Mouse (Mus musculus) urinary bladder, postnatal 10 days (tissue): ENCODE data around the gene Sipa1l3.

ENCODE experiments used
- DNase-seq: peaks from one replicate; pipeline ENCODE4 v3.0.0; 2022; ENCODE audit warnings: low spot score

Gene Sipa1l3

DNA sequence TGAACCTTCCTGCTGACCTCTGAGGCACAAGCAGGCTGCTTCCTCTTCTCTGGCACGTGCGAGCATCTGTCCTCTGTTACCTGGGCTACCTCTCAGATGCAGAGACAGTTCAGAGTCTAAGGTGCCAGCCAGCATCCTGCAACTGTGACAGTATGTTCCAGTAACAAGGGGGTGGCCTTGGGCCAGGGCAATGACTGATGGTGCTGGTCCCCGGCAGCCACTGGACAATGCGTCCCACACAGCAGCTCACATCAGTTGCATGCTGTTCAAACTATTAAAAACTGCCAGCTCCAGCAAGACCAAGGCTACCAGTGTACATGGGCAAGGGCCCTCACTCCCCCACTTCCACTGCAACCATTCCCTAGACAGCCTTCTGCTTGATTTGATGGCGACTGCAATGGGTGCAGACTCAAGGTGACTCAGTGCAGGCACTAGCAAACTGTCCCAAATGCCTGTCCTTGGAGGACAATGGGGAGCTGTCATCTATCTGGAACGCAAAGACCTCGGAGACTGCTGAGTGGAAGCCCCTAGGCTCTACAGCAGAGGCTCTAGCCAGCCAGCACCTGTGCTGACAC, 136.9 kb downstream of the Sipa1l3 start:
- DNase-seq, result no peak

DNA sequence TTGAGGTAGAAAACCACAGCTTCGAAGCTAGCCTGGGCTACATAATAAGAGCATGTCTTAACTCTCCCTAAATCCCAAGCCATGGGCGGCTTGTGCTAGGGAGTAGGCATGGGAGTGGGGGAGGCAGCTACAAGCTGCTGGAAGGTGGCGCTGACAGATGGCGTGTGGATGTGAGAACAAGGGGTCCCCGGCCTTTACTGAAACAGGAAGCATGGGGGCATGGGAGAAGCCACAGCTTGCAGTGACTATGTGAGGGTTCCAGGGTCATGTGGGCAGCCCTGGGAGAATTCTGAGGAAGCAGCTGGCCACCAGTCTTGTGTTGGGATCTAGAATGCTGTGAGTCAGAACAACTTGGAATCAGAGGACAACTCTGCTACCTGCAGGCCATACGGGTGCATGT, 144.4 kb downstream of the Sipa1l3 start:
- no peak for DNase-seq

DNA sequence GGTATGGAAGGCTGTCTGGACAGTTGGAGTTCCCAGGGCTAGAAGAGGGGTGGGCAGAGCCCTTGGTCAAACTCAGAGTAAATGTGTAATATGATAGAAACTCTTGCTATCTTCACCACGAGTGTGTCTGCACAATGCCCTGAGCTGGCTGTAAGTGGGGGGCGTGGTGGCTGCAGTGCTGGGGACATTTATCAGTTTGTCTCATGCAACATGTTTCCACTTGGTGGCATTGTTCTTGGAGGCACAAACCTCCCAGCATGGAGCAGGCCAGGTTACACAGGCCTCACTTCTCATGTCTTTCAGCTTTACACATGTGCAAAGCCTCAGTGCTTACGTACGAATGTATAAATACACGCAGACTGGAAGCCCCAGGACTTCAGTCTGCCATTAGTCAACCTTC, 146.3 kb downstream of the Sipa1l3 start:
- no peak for DNase-seq

DNA sequence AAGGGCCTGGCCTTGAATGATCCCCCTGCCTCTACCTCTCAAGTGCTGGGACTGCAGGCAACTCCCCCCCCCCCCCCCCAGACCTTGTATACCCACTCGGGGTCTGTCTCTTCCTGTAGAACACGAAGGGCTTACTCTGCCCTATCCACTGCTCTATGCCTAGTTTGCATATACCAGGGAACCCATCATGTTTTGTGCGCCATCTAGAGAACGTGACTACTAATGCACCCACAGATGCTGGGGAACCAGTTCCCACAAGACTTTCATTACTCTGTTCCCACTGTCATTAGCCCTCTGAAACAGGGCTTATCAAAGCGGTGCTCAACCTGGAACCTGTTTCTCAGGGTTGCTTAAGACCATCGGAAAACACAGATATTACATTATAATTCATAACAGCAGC, 148.4 kb downstream of the Sipa1l3 start:
- DNase-seq, result no peak

DNA sequence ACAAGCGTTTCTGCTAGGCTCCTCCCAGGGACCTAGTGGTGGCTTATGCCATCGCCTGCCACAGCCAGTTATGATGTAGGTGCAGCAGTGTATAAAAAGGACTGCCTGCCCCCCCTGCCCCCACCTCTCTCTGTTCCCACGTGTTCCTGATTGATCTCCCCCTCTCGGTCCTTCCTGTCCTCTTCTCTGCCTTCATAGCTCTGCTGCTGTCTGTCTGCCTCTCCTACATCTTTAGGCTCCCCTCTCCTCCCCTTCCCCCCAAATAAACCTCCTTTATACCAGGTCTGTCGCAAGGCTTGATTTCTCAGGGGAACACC, 150.5 kb downstream of the Sipa1l3 start:
- no peak for DNase-seq

DNA sequence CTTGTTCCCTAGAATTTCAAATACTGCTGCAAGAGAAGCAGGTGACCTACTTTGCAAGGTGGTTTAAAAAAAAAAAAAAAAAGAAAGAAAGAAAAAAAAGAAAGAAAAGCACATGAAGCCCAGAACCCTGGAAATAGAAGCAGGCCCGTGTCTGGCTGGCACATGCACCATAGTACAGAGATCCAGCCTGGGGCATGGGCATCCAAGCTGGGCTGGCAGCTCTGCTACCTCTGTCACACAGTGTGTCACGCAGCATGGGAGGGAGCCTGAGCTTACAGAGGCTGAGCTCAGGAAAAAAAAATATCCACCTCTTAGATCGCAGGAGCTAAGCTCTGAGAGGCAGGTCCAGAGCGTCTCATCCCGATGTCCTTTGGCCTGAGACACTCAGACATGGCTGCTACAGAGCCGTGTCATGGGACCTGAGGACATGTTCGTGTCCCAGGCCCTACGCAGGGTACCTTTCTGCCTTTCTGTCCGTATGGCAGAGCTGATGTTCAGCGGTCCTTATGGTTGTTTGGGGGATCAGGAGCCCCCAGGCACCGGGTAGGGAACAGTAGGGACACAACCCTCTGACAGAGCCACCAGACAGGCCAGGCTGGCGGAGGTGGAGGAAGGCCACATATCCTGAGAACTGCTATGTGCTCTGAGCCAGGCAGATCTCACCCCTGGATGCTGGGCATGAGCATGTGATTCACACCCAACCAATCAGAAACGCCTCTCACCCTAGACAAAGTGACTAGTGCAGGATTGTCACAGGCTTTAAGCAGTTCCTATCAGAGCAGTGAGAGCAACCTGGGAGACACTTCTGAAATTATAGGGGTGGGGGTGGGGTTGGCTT, 151.1 kb downstream of the Sipa1l3 start:
- DNase-seq, result no peak

DNA sequence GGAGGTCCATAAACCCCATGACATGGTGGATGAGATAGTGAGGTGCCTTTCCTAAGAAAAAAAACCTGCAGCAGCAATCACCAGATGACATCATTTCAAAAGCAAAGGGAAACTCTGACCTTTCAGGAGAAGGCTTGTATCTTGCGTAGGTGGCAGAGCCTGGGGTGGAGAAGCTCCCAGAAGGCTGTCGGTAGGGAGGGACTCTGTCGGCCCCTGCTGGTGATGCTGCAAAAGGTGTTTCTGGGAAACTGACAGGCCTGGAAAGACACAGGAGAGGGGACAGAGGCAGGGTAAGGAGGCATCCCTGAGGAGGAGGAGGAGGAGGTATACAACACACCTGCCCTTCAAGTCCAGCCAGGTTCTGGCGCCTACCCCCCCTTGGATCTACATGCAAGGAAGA, 154.4 kb downstream of the Sipa1l3 start:
- DNase-seq, result no peak

DNA sequence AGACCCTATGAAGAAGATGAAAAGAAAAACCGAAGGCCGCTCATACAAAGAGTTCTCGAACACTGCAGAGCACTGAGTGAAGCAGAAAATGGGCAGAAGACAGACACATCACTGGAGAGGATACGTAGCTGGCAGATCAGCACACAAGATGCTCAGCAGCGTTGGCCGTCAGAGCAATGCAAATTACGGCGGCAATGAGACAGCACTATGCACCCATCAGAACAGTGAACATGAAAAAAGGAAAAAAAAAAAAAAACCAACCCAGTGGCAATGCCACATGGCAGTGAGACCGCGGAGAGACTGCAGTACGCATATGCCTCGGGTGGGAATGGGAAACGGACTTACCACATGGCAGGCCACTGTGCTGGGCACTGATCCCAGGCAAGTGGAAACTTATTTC, 156.9 kb downstream of the Sipa1l3 start:
- no peak for DNase-seq

DNA sequence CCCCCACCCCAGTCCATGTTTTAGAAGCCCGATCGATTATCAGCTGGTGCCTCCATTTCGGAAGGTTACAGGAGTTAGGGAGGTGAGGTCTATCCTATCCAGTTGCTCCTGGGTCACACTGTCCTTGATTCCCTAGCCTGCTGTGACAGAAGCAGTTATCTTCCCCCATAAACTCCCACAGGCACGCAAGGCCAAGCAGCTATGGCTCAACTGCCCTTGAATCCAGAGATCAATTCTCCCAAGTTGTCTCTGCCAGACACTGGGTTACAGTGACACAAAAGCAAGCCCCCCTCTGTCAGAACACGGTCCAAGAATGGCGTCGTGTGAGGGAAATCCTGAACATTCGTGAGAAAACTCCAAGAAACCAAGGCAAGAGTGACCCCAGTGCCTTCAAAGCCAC, 163.0 kb downstream of the Sipa1l3 start:
- DNase-seq, result no peak

DNA sequence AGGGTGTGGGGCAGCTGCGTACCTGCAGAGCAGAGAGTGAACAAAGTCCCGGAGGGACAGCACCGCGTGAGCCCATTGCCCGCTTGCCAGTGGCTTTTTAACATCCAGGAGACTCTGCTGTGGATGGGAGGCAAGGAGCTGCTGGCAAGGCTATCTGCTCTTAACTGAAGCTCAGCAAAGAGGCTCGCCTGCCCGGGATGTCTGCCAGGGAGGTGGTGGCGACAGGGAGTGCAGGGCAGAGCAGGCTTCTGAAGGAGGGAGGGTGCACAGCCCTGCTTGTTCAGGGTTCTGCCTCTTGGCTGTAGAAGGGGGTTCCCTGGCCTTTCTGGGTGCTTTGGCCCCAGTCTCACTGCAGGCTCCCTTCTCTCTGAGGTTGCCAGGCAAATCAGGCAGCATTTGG, 164.3 kb downstream of the Sipa1l3 start:
- no peak for DNase-seq

DNA sequence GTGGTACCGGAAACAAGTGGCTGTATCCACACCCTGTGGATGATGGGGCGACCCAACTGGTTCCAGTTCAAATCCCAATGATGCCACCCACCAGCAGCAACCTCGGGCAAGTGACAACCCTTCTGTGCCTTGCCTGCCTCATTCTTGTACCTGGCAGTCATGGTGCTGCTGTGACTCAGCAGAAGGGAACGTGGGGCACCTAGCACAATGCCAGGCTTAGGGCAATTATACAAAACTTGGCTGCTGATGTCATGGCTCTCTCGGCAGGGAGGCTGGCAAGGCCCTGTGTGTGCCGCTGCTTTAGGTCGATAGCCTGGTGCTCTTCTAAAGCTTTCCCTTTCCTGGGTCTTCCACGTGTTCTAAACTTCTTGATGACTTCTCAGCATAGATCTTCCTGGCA, 166.2 kb downstream of the Sipa1l3 start:
- DNase-seq, result no peak

DNA sequence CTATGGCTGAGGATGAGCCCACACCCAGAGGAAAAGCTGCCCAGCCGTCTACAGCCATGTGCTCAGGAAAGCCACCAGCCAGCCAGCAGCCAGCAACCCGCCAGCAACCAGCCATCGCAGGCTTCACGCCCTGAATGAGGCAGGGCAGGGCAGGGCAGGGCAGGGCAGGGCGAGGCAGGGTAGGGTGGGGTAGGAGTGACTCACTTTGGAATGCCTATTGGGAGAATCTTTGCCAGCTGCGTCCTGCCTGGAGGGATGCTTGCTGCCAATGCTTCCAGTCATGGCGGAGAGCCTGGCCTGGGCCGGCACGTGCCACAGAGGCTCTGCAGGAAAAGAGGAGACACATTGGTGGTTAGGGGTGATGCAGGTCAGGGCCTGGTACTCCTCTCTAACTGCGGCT, 168.0 kb downstream of the Sipa1l3 start:
- no peak for DNase-seq

DNA sequence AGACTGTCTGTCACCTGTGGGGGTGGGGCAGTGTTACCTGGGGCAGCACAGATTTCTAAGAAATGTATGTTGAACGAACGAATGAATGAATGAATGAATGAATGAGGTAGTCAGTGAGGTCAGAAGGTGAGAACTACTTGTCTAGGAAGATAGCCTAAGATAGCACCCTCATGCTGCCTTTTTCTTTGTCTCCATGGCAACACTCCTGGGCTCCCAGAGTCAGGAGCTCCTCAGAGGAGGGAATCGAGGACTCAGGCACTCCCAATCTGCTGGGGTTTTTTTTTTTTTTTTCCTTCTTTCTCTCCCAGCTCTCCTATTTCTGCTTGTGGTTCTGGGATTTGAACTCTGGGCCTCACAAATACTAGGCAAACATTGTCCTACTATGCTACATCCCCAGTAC, 172.2 kb downstream of the Sipa1l3 start:
- no peak for DNase-seq

DNA sequence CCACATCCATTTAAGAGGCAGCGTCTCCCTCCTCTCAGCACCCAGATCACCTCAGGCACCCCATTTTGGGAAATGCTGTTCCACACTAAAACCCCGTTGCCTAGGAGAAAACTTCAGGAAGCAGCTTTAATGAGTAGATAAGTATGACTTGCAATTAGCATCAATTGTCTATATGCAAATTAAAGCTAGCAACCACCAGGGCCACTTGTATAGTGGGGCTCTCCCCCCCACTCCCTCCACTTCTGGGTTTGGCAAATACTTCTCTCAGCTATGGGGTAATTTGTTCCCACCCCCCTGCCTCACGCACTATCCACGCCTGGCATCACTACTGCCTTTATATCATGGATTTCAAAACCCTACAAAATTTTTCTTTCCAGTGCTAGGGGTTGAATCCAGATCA, 172.9 kb downstream of the Sipa1l3 start:
- no peak for DNase-seq

DNA sequence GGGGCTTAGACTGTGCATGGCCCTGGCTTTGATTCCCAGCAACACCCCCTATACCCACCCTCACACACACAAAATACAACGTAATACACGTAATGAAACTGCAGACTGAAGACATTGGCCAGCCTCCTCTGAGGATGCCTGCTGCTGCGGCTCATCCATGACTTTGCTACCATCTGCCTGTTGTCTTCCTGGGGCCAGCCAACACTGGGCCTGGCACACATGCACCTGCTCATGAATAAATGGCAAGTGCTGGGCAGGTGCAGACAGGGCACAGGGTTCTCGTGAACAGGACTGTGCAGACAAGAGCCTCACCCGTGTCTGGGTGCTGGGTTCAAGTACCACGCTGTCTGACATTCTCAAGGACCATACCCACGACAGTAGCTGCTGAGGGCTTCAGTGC, 174.7 kb downstream of the Sipa1l3 start:
- DNase-seq, result no peak

DNA sequence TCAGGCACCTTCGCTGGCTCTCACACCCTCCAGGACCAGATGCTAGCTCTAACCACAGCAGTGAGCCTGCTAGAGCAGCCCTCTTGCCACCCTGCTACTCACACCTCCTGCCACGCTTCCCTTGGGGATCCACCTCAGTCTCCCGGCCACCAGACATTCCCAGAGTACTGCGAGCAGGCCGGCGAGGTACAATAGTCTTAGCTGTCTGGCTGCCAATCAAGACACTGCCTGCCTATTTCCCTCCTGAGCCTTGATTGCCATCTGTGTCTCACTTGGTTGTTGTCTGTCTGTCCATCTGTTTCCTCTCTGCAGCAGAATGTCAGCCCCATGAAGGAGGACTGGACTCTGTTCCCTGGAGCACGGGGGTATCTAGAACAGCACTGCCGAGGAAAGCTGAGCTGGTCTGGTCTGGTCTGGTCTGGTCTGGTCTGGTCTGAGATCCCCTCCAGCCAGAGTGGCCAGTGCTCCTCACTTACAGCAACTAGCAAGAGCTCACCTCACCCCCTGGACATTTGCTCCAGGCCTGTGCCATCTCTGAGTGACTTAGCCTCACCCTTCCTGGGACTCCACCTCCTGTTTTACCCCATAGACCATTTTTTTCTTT, 175.8 kb downstream of the Sipa1l3 start:
- no peak for DNase-seq

DNA sequence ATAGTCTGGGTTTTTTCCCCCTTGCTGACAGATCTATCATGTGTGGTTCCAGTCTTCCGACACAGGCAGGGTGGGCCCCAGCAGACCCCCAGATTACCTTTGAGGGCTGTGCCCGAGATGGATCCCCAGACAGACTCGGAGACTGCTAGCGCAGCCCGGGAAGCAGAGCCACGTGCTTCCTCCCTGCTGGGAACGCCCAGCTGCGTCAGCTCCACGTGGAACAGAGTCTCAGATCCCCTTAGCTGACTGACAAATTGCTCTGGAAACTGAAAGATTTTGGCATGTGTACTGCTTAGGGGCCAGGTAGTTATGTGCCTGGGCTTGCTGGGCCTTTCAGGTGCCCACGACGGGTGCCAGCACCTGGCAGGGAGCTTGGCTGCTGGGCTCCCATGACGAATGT, 176.7 kb downstream of the Sipa1l3 start:
- DNase-seq, result no peak

DNA sequence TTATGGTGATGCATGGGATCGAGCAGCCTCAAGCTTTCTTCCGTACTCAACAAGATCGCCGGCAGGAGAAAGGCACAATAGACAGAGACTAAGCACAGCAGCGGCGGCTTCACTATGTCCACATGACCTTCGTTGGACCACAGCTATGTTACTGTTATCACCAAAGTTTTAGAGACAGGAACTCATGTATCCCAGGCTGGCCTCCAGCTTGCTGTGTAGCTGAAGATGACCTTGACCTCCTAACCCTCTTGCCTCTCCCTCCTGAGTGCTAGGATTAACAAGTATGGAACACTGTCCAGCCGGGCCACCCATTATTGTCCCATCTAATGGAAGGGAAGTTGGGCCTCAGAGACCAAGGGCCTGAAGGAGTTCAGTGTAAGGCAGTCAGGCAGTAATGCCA, 177.6 kb downstream of the Sipa1l3 start:
- no peak for DNase-seq

DNA sequence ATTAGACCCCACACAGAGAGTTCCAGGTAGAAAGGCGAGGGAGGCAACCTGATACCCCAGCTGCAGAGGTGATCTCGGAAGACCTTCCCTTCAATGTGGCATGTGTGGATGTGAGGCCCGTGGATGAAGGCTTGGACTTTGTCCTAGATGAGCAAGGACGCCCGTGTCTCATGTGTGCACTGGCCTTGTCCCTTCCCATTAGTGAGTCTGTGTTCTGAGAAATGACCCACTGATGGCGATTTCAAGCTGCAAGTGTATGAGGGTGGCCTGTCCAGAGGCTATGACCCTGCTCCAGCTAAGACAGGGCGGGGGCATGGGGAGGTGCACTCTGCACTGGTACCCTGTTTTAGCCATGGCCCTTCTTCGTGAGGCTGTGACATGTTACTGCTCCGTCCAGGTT, 178.2 kb downstream of the Sipa1l3 start:
- no peak for DNase-seq

DNA sequence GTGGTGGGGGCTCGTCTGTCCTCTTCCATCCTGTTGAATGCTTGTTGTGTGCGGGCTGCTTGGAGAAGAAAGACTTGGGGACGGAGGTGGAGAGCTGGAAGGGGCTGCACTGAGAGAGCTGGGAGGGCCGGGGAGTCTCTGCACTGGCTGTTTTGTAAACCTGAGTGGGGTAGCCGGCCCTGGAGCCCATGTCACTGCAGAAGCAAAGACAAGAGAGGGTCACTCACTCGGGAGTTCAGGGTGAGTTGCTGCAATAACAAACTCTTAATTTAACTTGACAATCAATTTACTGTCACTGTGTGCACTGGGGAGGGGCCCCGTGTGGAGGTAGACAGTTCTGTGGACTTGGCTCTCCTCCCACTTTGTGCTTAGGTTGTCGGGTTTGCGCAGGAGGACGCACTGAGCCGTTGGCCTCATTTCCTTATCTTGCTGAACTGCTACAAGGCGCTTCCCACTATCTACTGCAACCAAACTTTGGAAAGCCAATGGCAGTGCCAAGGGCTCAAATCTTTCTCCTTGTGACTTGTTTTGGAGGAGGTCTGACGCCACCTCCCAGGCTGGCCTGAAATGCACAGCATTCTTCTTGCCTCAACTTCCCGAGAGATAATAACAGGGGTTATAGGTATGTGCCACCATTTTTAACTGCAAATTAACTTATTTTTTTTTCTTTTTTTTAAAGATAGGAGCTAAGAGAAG, 179.3 kb downstream of the Sipa1l3 start:
- DNase-seq, result no peak

DNA sequence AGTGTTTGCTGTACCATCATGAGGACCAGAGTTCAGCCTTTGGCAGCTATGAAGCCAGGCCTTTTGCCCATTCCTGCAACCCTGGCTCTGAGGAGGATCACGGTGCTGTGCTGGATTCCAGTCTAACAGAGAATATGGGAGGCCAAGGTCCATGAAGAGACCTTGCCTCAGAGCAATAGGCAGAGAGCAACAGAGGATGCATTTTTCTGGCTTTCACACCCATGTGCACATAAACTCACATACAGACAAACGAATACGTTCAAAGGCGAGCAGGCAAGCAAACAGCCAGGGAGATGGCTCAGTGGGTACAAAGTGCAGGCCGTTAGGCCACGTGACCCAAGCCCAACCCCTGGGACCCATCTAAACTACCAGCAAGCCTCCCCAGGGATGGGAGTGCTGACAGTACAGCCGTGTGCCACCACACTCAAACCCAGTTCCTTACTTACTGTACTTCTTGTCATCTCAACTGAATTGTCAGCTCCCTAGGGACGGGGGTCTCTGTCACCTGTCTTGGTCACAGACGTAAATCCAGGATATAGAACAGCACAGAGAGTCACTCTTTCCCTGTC, 180.0 kb downstream of the Sipa1l3 start:
- DNase-seq, result no peak

DNA sequence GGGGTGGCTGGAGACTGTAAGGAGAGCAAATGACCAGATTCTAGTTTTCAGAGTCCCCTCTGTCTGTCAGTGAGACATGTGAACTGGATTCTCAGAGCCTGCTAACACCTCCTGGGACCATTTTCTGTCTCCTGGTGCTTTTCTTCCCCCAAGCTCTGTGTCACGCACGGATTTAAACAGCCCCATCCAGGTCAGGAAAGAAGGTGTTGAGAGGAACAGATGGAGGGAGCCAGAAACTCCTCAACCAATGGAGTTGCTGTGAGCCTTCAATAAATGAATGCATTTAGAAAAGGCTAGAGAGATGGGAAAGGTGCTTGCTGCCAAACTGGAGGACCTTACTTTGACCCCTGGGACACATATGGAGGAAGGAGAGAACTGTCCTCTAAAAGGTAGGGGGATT, 180.7 kb downstream of the Sipa1l3 start:
- DNase-seq, result no peak

DNA sequence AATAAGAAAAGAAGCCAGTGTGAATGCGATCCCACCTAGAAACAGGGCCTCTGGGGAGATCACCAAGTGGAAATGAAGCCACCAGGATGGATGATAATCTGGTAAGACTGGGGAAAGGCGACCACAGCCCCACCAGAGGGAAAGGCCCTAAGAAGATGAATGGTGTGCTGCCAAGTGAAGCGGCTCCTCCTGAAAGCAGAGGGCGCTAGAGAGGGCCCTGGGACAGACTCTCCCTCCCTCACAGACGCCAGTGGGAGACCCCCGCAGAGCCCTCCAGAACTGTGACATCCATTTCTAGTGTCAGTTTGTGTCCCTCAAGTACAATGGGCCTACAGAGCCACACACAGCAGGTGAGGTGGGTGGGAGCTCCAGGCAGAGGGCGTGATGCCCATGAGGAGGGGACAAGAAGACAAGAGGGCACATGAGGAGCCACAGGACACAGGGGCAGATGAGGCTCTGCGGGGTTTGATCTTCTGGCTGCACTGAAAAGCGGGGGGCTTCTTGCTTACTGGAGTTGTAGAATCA, 181.6 kb downstream of the Sipa1l3 start:
- no peak for DNase-seq
